Mouse (Mus musculus) lung, embryonic 15.5 days (tissue): ENCODE results near the gene Serbp1. TPM values are rescaled to one million over a fixed set of nuclear protein-coding genes. Genes with fewer than 3 reads are reported as not detected.

ENCODE experiments used
- ATAC-seq: fragments of 200-750 bp; cut with Nextera tagmentation; 2 replicates; pipeline ENCODE4 v1.8.0; 2017; ENCODE audit warnings: moderate number of reproducible peaks, borderline replicate concordance; ENCODE audit not compliant: low FRiP score, low TSS enrichment; ENCODE audit errors: extremely low read depth
- H3K27ac ChIP-seq: fragments of 300-500 bp; sonication (generic); 2 replicates; pipeline ENCODE4 v1.5.1; 2015; ENCODE audit warnings: moderate library complexity, mild to moderate bottlenecking, inconsistent platforms
- H3K27me3 ChIP-seq: fragments of 300-500 bp; sonication (generic); 2 replicates; pipeline ENCODE4 v1.6.1; 2015; ENCODE audit warnings: inconsistent platforms
- H3K36me3 ChIP-seq: fragments of 300-500 bp; sonication (generic); 2 replicates; pipeline ENCODE4 v1.6.1; 2015; ENCODE audit warnings: inconsistent platforms
- H3K4me1 ChIP-seq: fragments of 300-500 bp; sonication (generic); 2 replicates; pipeline ENCODE4 v1.6.1; 2015; ENCODE audit warnings: inconsistent platforms
- H3K4me2 ChIP-seq: fragments of 300-500 bp; sonication (generic); 2 replicates; pipeline ENCODE4 v1.6.1; 2015; ENCODE audit warnings: inconsistent platforms, mild to moderate bottlenecking, moderate library complexity
- H3K4me3 ChIP-seq: fragments of 300-500 bp; sonication (generic); 2 replicates; pipeline ENCODE4 v1.5.1; 2015; ENCODE audit warnings: mild to moderate bottlenecking, inconsistent platforms
- H3K9ac ChIP-seq: fragments of 300-500 bp; sonication (generic); 2 replicates; pipeline ENCODE4 v1.6.1; 2015; ENCODE audit warnings: inconsistent platforms
- H3K9me3 ChIP-seq: fragments of 300-500 bp; sonication (generic); 2 replicates; pipeline ENCODE4 v1.6.1; 2016; ENCODE audit warnings: inconsistent platforms
- WGBS: fragments of 180-500 bp; shearing (Covaris S2); methylation state at CpG from one replicate; pipeline ENCODE4 v1.1.7; 2015; 5-methylcytosine and 5-hydroxymethylcytosine counted together
- polyA plus RNA-seq: library from polyadenylated mRNA; unstranded; fragments of >200 nt; fragmentation: Nextera tagmentation; extraction: Ambion mirVana; gene quantifications from 2 replicates; pipeline ENCODE4 v1.2.1, GENCODE M21; 2015

The Serbp1 gene
- polyA plus RNA-seq, 1 experiment from 2014 or later = 374 TPM

- Histone ChIP-seq H3K4me1 (no peaks in the 10 kb centered on the region), H3K36me3 (no peaks in the 10 kb centered on the region), H3K27ac (no peak overlapping the region), H3K9me3 (no peaks in the 10 kb centered on the region), H3K27me3 (no peaks in the 10 kb centered on the region), H3K4me2 (no peak overlapping the region), H3K4me3 (no peak overlapping the region), H3K9ac (no peak overlapping the region)
- 84% methylated on average over 3 of the region's 3 CpGs for WGBS
- ATAC-seq = no peak
Observed at GRCm38 (mm10) chr6:67308994-67309393, 71.0 kb downstream of the Serbp1 start.

DNA sequence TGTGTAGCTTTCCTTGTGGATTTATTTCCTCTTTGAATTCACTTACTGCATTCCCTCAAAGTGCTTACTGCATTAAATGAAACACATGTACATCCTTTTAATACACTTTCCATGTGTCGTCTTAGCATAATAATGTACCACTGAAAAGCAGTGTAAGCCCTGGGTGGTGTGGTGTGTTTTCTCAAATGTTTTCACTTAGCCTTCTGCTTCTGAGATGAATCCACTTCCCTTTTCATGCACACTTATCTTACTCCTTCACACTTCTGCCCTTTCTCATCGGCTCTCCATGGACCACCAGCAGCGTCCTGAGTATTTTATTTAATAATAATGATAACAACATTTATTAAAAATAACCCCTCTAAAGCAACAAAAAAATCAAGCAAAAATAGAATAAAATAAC lies 71.8 kb downstream of the Serbp1 start:
- H3K4me3 ChIP-seq = no peak overlapping the region
- H3K9ac ChIP-seq = no peak overlapping the region
- WGBS = 75% methylated on average over 3 of the region's 3 CpGs
- no peaks in the 10 kb centered on the region for H3K4me1 ChIP-seq
- H3K9me3 ChIP-seq = no peaks in the 10 kb centered on the region
- H3K27me3 ChIP-seq = no peaks in the 10 kb centered on the region
- no peak overlapping the region for H3K4me2 ChIP-seq
- no peaks in the 10 kb centered on the region for H3K36me3 ChIP-seq
- H3K27ac ChIP-seq = no peak overlapping the region
- ATAC-seq = no peak

GRCm38 (mm10) chr6:67314697-67315096 lies 76.7 kb downstream of the Serbp1 start:
- no peak overlapping the region for H3K4me2 ChIP-seq
- H3K27me3 ChIP-seq = no peaks in the 10 kb centered on the region
- H3K27ac ChIP-seq = no peak overlapping the region
- 82% methylated on average over 1 of the region's 1 CpGs for WGBS
- H3K9me3 ChIP-seq = no peaks in the 10 kb centered on the region
- H3K36me3 ChIP-seq = no peaks in the 10 kb centered on the region
- no peak overlapping the region for H3K9ac ChIP-seq
- no peak overlapping the region for H3K4me3 ChIP-seq
- H3K4me1 ChIP-seq = no peaks in the 10 kb centered on the region
- no peak for ATAC-seq

DNA sequence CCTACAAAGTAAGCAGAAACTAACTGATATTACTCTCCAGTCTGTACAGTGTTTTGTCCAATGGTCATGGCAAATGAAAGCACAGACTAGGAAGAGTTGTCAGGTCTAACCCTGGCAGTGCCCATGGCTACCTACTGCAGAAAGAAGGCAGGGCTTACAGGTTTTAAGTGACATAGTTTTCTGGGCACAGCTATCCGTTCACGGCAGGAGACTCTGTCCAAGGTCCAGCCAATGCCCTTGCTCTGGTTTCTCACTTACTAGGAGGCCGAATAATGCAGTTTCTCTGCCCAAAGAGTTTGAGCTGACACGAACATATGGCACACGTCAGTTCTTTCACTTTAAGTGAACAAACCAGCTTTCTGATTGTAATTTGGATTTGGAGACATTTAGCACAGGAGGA lies 79.1 kb downstream of the Serbp1 start:
- Histone ChIP-seq H3K9me3 (no peaks in the 10 kb centered on the region), H3K4me2 (no peak overlapping the region), H3K27me3 (no peaks in the 10 kb centered on the region), H3K9ac (no peak overlapping the region), H3K4me3 (no peak overlapping the region), H3K27ac (no peak overlapping the region), H3K36me3 (no peaks in the 10 kb centered on the region), H3K4me1 (no peaks in the 10 kb centered on the region)
- 60% methylated on average over 5 of the region's 5 CpGs for WGBS
- ATAC-seq = no peak

GRCm38 (mm10) chr6:67317827-67318338 lies 79.9 kb downstream of the Serbp1 start:
- Histone ChIP-seq H3K4me2 (no peak overlapping the region), H3K27ac (no peak overlapping the region), H3K9ac (no peak overlapping the region), H3K27me3 (no peaks in the 10 kb centered on the region), H3K36me3 (no peaks in the 10 kb centered on the region), H3K9me3 (no peaks in the 10 kb centered on the region), H3K4me3 (no peak overlapping the region), H3K4me1 (no peaks in the 10 kb centered on the region)
- WGBS = 75% methylated on average over 8 of the region's 8 CpGs
- no peak for ATAC-seq

- no peaks in the 10 kb centered on the region for H3K9me3 ChIP-seq
- no peak; the same call in 1 of the 2 replicates for ATAC-seq
- no peak overlapping the region for H3K4me3 ChIP-seq
- H3K27me3 ChIP-seq = no peaks in the 10 kb centered on the region
- no peaks in the 10 kb centered on the region for H3K4me1 ChIP-seq
- no peak overlapping the region for H3K4me2 ChIP-seq
- no peak overlapping the region for H3K9ac ChIP-seq
- H3K27ac ChIP-seq = no peak overlapping the region
- H3K36me3 ChIP-seq = no peaks in the 10 kb centered on the region
- 12% methylated on average over 10 of the region's 10 CpGs for WGBS
Observed at GRCm38 (mm10) chr6:67318451-67318850, 80.5 kb downstream of the Serbp1 start.

DNA sequence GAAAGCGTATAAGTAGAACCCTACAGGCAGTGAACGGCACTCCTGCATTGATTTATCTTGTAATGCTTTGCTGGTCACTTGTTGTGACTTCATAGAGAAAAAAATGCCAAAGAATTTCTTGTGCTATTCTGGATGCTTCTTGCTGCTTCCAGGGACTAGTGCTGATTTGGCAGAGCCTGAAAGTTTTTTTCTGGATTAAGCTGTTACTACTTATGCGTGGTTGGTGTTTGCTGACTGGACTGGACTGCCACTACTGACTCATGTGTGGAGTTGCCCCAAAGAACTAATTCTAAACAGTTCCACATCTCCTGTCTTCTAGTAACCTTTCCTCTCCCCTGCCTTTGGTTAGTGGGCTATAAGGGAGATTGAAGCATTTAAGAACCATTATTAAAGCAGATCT lies 85.8 kb downstream of the Serbp1 start:
- Histone ChIP-seq H3K27me3 (no peaks in the 10 kb centered on the region), H3K36me3 (no peaks in the 10 kb centered on the region), H3K4me3 (no peak overlapping the region), H3K27ac (no peak overlapping the region), H3K9me3 (no peaks in the 10 kb centered on the region), H3K4me2 (no peak overlapping the region), H3K4me1 (no peaks in the 10 kb centered on the region), H3K9ac (no peak overlapping the region)
- no peak for ATAC-seq
- WGBS = 74% methylated on average over 3 of the region's 3 CpGs

GRCm38 (mm10) chr6:67337943-67338342 lies 100.0 kb downstream of the Serbp1 start:
- no peaks in the 10 kb centered on the region for H3K27me3 ChIP-seq
- no peak for ATAC-seq

GRCm38 (mm10) chr6:67339494-67339893 lies 101.5 kb downstream of the Serbp1 start:
- no peak overlapping the region for H3K4me2 ChIP-seq
- H3K9me3 ChIP-seq = no peaks in the 10 kb centered on the region
- no peak overlapping the region for H3K9ac ChIP-seq
- H3K4me1 ChIP-seq = no peaks in the 10 kb centered on the region
- no peak for ATAC-seq
- H3K27me3 ChIP-seq = no peaks in the 10 kb centered on the region
- no peak overlapping the region for H3K4me3 ChIP-seq
- H3K36me3 ChIP-seq = no peaks in the 10 kb centered on the region
- no peak overlapping the region for H3K27ac ChIP-seq

More at GRCm38 (mm10) chr6:67337943-67338342, 100.0 kb downstream of the Serbp1 start:
- H3K36me3 ChIP-seq = no peaks in the 10 kb centered on the region
- no peaks in the 10 kb centered on the region for H3K4me1 ChIP-seq
- H3K9me3 ChIP-seq = no peaks in the 10 kb centered on the region
- H3K4me2 ChIP-seq = no peak overlapping the region
- no peak overlapping the region for H3K4me3 ChIP-seq
- no peak overlapping the region for H3K9ac ChIP-seq
- no peak overlapping the region for H3K27ac ChIP-seq

Other genes with a start within 250 kb of the Serbp1 start
- gene Gadd45a, start 200.7 kb upstream of the Serbp1 start, polyA plus RNA-seq = 16.6 and 18.9 TPM in 2 replicates
- 0.06 and 0.54 TPM in 2 replicates for gene Il12rb2, start 138.0 kb downstream of the Serbp1 start, polyA plus RNA-seq